Mouse (Mus musculus) stomach, postnatal 0 days (tissue): ENCODE results near the gene Cilp. TPM values are rescaled to one million over a fixed set of nuclear protein-coding genes. Genes with fewer than 3 reads are reported as not detected.

ENCODE experiments used
- ATAC-seq: fragments of 200-750 bp; cut with Nextera tagmentation; 2 replicates; pipeline ENCODE4 v1.8.0; 2017; ENCODE audit not compliant: low FRiP score, low TSS enrichment
- DNase-seq: peaks from one replicate; pipeline ENCODE4 v3.0.0-alpha.2; 2016; ENCODE audit warnings: low spot score
- H3K27ac ChIP-seq: fragments of 300-500 bp; sonication (generic); replicated peaks from 2 replicates; pipeline ENCODE4 v1.5.1; 2014; ENCODE audit warnings: mild to moderate bottlenecking, control low read depth
- H3K27me3 ChIP-seq: fragments of 300-500 bp; sonication (generic); 2 replicates; pipeline ENCODE4 v1.6.1; 2014; ENCODE audit warnings: low read length; ENCODE audit not compliant: control insufficient read depth, insufficient read depth
- H3K36me3 ChIP-seq: fragments of 300-500 bp; sonication (generic); 2 replicates; pipeline ENCODE4 v1.6.1; 2014; ENCODE audit warnings: low read length, mixed read lengths; ENCODE audit not compliant: control insufficient read depth, insufficient read depth
- H3K4me1 ChIP-seq: fragments of 300-500 bp; sonication (generic); replicated peaks from 2 replicates; pipeline ENCODE4 v1.6.1; 2014; ENCODE audit warnings: antibody characterized with exemption; ENCODE audit not compliant: control insufficient read depth, insufficient read depth
- H3K4me2 ChIP-seq: fragments of 300-500 bp; sonication (generic); replicated peaks from 2 replicates; pipeline ENCODE4 v1.6.1; 2014; ENCODE audit warnings: low read depth, mild to moderate bottlenecking, control low read depth, moderate library complexity
- H3K4me3 ChIP-seq: fragments of 300-500 bp; sonication (generic); 2 replicates; pipeline ENCODE4 v1.5.1; 2014; ENCODE audit warnings: low read depth, low read length, control low read depth
- H3K9ac ChIP-seq: fragments of 300-500 bp; sonication (generic); 2 replicates; pipeline ENCODE4 v1.6.1; 2014; ENCODE audit warnings: mild to moderate bottlenecking, low read length, control low read depth, mixed read lengths
- H3K9me3 ChIP-seq: fragments of 300-500 bp; sonication (generic); 2 replicates; pipeline ENCODE4 v1.6.1; 2016; ENCODE audit warnings: low read length; ENCODE audit not compliant: control insufficient read depth
- CTCF ChIP-seq: IDR thresholded peaks from 2 replicates; pipeline ENCODE4 v1.5.1; 2016; ENCODE audit warnings: antibody characterized with exemption, low read depth, mild to moderate bottlenecking, moderate library complexity
- EP300 ChIP-seq: optimal IDR thresholded peaks from 2 replicates; pipeline ENCODE3; 2016; ENCODE audit warnings: antibody characterized with exemption
- WGBS: fragments of 180-500 bp; shearing (Covaris S2); extraction: QIAGEN DNeasy Blood & Tissue Kit; methylation state at CpG from one replicate; pipeline ENCODE4 v1.1.7; 2014; 5-methylcytosine and 5-hydroxymethylcytosine counted together
- polyA plus RNA-seq: library from polyadenylated mRNA; unstranded; fragments of >200 nt; fragmentation: Nextera tagmentation; extraction: Ambion mirVana; gene quantifications from 2 replicates; pipeline ENCODE4 v1.2.1, GENCODE M21; 2015

Gene Cilp
- polyA plus RNA-seq, 1 experiment from 2014 or later, result 0.61 TPM

- no peaks in the 10 kb centered on the region for H3K27me3 ChIP-seq
- no peaks in the 10 kb centered on the region; the same call in 1 of the 2 replicates for H3K36me3 ChIP-seq
- H3K9ac ChIP-seq, result no peak overlapping the region
- H3K9me3 ChIP-seq, result no peaks in the 10 kb centered on the region
- whole genome bisulfite sequencing, result 82% methylated on average over 6 of the region's 6 CpGs
- H3K4me3 ChIP-seq, result no peak overlapping the region
- DNase-seq (no peak), ATAC-seq (no peak)
- H3K4me1 ChIP-seq, result no peaks in the 10 kb centered on the region
- H3K27ac ChIP-seq, result no peak overlapping the region
- no peak for TF ChIP-seq EP300
- H3K4me2 ChIP-seq, result no peak overlapping the region
These were observed 41.1 kb upstream of the Cilp start for GRCm38 (mm10) chr9:65223927-65224326.

- DNase-seq, result no peak
- 37% methylated on average over 4 of the region's 4 CpGs for WGBS
- peak; percentile 80 for TF ChIP-seq CTCF
- TF ChIP-seq EP300, result no peak
- Histone ChIP-seq H3K4me3 (no peak overlapping the region), H3K9ac (no peak overlapping the region), H3K36me3 (no peaks in the 10 kb centered on the region; the same call in 1 of the 2 replicates), H3K27ac (no peak overlapping the region), H3K4me1 (no peaks in the 10 kb centered on the region), H3K9me3 (no peaks in the 10 kb centered on the region), H3K4me2 (no peak overlapping the region), H3K27me3 (no peaks in the 10 kb centered on the region)
- ATAC-seq, result no peak
These were observed 39.2 kb upstream of the Cilp start for GRCm38 (mm10) chr9:65225795-65226194.

- Histone ChIP-seq H3K9me3 (no peaks in the 10 kb centered on the region), H3K27ac (no peak overlapping the region), H3K4me3 (no peak overlapping the region), H3K4me1 (no peaks in the 10 kb centered on the region), H3K36me3 (no peaks in the 10 kb centered on the region; the same call in 1 of the 2 replicates), H3K9ac (no peak overlapping the region), H3K4me2 (no peak overlapping the region), H3K27me3 (no peaks in the 10 kb centered on the region)
- no peak for ATAC-seq
- TF ChIP-seq EP300 (no peak), CTCF (peak; percentile 42)
- whole genome bisulfite sequencing, result 75% methylated on average over 6 of the region's 6 CpGs
- no peak for DNase-seq
These were observed 34.7 kb upstream of the Cilp start for GRCm38 (mm10) chr9:65230250-65230649.

GRCm38 (mm10) chr9:65231284-65231683, 33.7 kb upstream of the Cilp start:
- DNase-seq (no peak), ATAC-seq (no peak)
- H3K4me1 ChIP-seq, result no peaks in the 10 kb centered on the region
- no peak overlapping the region for H3K9ac ChIP-seq
- no peaks in the 10 kb centered on the region for H3K9me3 ChIP-seq
- WGBS, result 77% methylated on average over 8 of the region's 8 CpGs
- H3K36me3 ChIP-seq, result no peaks in the 10 kb centered on the region; the same call in 1 of the 2 replicates
- TF ChIP-seq CTCF, result no peak
- TF ChIP-seq EP300, result no peak
- no peaks in the 10 kb centered on the region for H3K27me3 ChIP-seq
- no peak overlapping the region for H3K27ac ChIP-seq
- H3K4me3 ChIP-seq, result no peak overlapping the region
- H3K4me2 ChIP-seq, result no peak overlapping the region

- ATAC-seq (no peak), DNase-seq (no peak)
- Histone ChIP-seq H3K36me3 (no peaks in the 10 kb centered on the region; the same call in 1 of the 2 replicates), H3K9me3 (no peaks in the 10 kb centered on the region), H3K27me3 (no peaks in the 10 kb centered on the region), H3K4me3 (no peak overlapping the region), H3K9ac (no peak overlapping the region), H3K27ac (no peak overlapping the region), H3K4me2 (no peak overlapping the region), H3K4me1 (no peaks in the 10 kb centered on the region)
- WGBS, result 79% methylated on average over 9 of the region's 9 CpGs
- TF ChIP-seq EP300 (no peak), CTCF (no peak)
These were observed 31.6 kb upstream of the Cilp start for GRCm38 (mm10) chr9:65233243-65233985.

- no peak for DNase-seq
These were observed 30.2 kb upstream of the Cilp start for GRCm38 (mm10) chr9:65234734-65235133.

More at GRCm38 (mm10) chr9:65234734-65235133, 30.2 kb upstream of the Cilp start:
- 71% methylated on average over 3 of the region's 3 CpGs for WGBS
- Histone ChIP-seq H3K4me1 (no peaks in the 10 kb centered on the region), H3K27ac (no peak overlapping the region), H3K4me2 (no peak overlapping the region), H3K9me3 (no peaks in the 10 kb centered on the region), H3K9ac (no peak overlapping the region), H3K36me3 (no peaks in the 10 kb centered on the region), H3K4me3 (no peak overlapping the region), H3K27me3 (no peaks in the 10 kb centered on the region)
- TF ChIP-seq EP300, result no peak
- no peak for TF ChIP-seq CTCF
- ATAC-seq, result no peak
